Mouse (Mus musculus) bone marrow, adult 2 months (tissue): ENCODE results near the gene BC051142.

ENCODE experiments used
- CTCF ChIP-seq: fragments of 200-500 bp; IDR thresholded peaks from 2 replicates; pipeline ENCODE4 v1.5.1; 2011; ENCODE audit warnings: low read length, control low read depth; ENCODE audit not compliant: control insufficient read depth, insufficient read depth
- POLR2A ChIP-seq: fragments of 200-500 bp; IDR thresholded peaks from 2 replicates; pipeline ENCODE4 v1.6.1; 2011; ENCODE audit warnings: low read depth, mild to moderate bottlenecking, control low read depth, low read length, borderline replicate concordance; ENCODE audit not compliant: control insufficient read depth

- TF ChIP-seq POLR2A (no peak), CTCF (no peak)
Observed at GRCm38 (mm10) chr17:34381876-34382275, 16.7 kb upstream of the BC051142 start.
